Mouse (Mus musculus) myocyte (in vitro differentiated cells): ENCODE measurements around the gene Clec10a. TPM values are rescaled to one million over a fixed set of nuclear protein-coding genes. Genes with fewer than 3 reads are reported as not detected.

Experiments used
- H3K27me3 ChIP-seq: one replicate; pipeline ENCODE4 v1.6.1; 2011; ENCODE audit not compliant: control insufficient read depth, insufficient read depth, insufficient read length
- H3K36me3 ChIP-seq: one replicate; pipeline ENCODE4 v1.6.1; 2011; ENCODE audit not compliant: control insufficient read depth, insufficient read depth
- H3K4me2 ChIP-seq: one replicate; pipeline ENCODE4 v1.6.1; 2011; ENCODE audit warnings: low read depth, control low read depth
- H3K4me3 ChIP-seq: one replicate; pipeline ENCODE4 v1.5.1; 2011; ENCODE audit warnings: mild to moderate bottlenecking, control low read depth, moderate library complexity
- H3K79me2 ChIP-seq: one replicate; pipeline ENCODE4 v1.6.1; 2011; ENCODE audit not compliant: control insufficient read depth, insufficient read depth
- H3ac ChIP-seq: one replicate; pipeline ENCODE4 v1.6.1; 2011; ENCODE audit not compliant: control insufficient read depth, insufficient read length
- CEBPB ChIP-seq: IDR thresholded peaks from 2 replicates; pipeline ENCODE4 v1.6.1; 2011; ENCODE audit warnings: mild to moderate bottlenecking, moderate library complexity; ENCODE audit not compliant: poor library complexity, insufficient read depth, severe bottlenecking
- E2F4 ChIP-seq: IDR thresholded peaks from one replicate; pipeline ENCODE4 v1.6.1; 2011; ENCODE audit warnings: mild to moderate bottlenecking, control low read depth, moderate library complexity; ENCODE audit not compliant: insufficient read depth
- MAX ChIP-seq: IDR thresholded peaks from one replicate; pipeline ENCODE4 v1.6.1; 2011; ENCODE audit warnings: low read depth, mild to moderate bottlenecking, control low read depth
- MYOD1 ChIP-seq, 3 experiments: IDR thresholded peaks; one replicate each; pipeline ENCODE4 v1.6.1; 2011; ENCODE audit warnings: control low read depth in 2 of 3, low read depth in 2 of 3, mild to moderate bottlenecking in 2 of 3, moderate library complexity in 1 of 3; ENCODE audit not compliant: insufficient read length in 2 of 3, control insufficient read depth in 1 of 3
- MYOG ChIP-seq, 3 experiments: IDR thresholded peaks; one replicate each; pipeline ENCODE4 v1.6.1; 2011; ENCODE audit warnings: control low read depth in 2 of 3, low read depth in 2 of 3, mild to moderate bottlenecking in 2 of 3; ENCODE audit not compliant: insufficient read length in 2 of 3, control insufficient read depth in 1 of 3, insufficient read depth in 1 of 3
- POLR2A ChIP-seq: IDR thresholded peaks from one replicate; pipeline ENCODE4 v1.6.1; 2011; ENCODE audit warnings: low read depth, mild to moderate bottlenecking, control low read depth, moderate library complexity; ENCODE audit not compliant: insufficient read length
- POLR2AphosphoS2 ChIP-seq: IDR thresholded peaks from one replicate; pipeline ENCODE4 v1.6.1; 2011; ENCODE audit warnings: low read depth, control low read depth; ENCODE audit not compliant: insufficient read length
- REST ChIP-seq: IDR thresholded peaks from one replicate; pipeline ENCODE4 v1.6.1; 2011; ENCODE audit warnings: mild to moderate bottlenecking, control low read depth, moderate library complexity; ENCODE audit not compliant: insufficient read depth, insufficient read length
- SRF ChIP-seq: IDR thresholded peaks from one replicate; pipeline ENCODE4 v1.6.1; 2011; ENCODE audit warnings: low read depth; ENCODE audit not compliant: control insufficient read depth, insufficient read length
- TCF12 ChIP-seq: IDR thresholded peaks from one replicate; pipeline ENCODE4 v1.6.1; 2011; ENCODE audit warnings: mild to moderate bottlenecking, control low read depth; ENCODE audit not compliant: poor library complexity, insufficient read depth, severe bottlenecking
- TCF3 ChIP-seq: IDR thresholded peaks from one replicate; pipeline ENCODE4 v1.6.1; 2011; ENCODE audit warnings: low read depth, control low read depth; ENCODE audit not compliant: insufficient read length
- USF1 ChIP-seq: IDR thresholded peaks from one replicate; pipeline ENCODE4 v1.6.1; 2011; ENCODE audit warnings: low read depth, mild to moderate bottlenecking, control low read depth, moderate library complexity
- polyA plus RNA-seq: library from polyadenylated mRNA; unstranded; fragments of >200 nt; fragmentation: generic; extraction: Trizol; gene quantifications from one replicate; pipeline ENCODE4 v1.2.1, GENCODE M21; 2012; ENCODE audit warnings: missing spikeins

Gene Clec10a
- polyA plus RNA-seq, 1 experiment: 0.13 TPM

- no peaks in the 10 kb centered on the region for H3K36me3 ChIP-seq
- no peak overlapping the region for H3ac ChIP-seq
- no peaks in the 10 kb centered on the region for H3K79me2 ChIP-seq
- H3K4me2 ChIP-seq: no peak overlapping the region
- H3K27me3 ChIP-seq: no peaks in the 10 kb centered on the region
- H3K4me3 ChIP-seq: no peak overlapping the region
- TF ChIP-seq TCF12 (no peak), USF1 (no peak), MAX (no peak), MYOD1 (IDR thresholded peaks at IDR 0.05; ENCODE audit: control insufficient read depth in 1 of 3, insufficient read length in 2 of 3, low read depth in 2 of 3) (no peak), E2F4 (no peak), CEBPB (no peak), REST (no peak), MYOG (IDR thresholded peaks at IDR 0.05; ENCODE audit: control insufficient read depth in 1 of 3, insufficient read depth in 1 of 3, insufficient read length in 2 of 3, low read depth in 2 of 3) (no peak), POLR2AphosphoS2 (no peak), TCF3 (no peak)
These were observed 14.3 kb downstream of the Clec10a start for GRCm38 (mm10) chr11:70170291-70170690.

GRCm38 (mm10) chr11:70171181-70171580, 15.2 kb downstream of the Clec10a start:
- H3ac ChIP-seq: no peak overlapping the region
- no peaks in the 10 kb centered on the region for H3K79me2 ChIP-seq
- TF ChIP-seq E2F4 (no peak), CEBPB (no peak), USF1 (no peak), MYOD1 (IDR thresholded peaks at IDR 0.05; ENCODE audit: control insufficient read depth in 1 of 3, insufficient read length in 2 of 3, low read depth in 2 of 3) (no peak), TCF12 (no peak), POLR2AphosphoS2 (no peak), MYOG (IDR thresholded peaks at IDR 0.05; ENCODE audit: control insufficient read depth in 1 of 3, insufficient read depth in 1 of 3, insufficient read length in 2 of 3, low read depth in 2 of 3) (no peak)
- H3K36me3 ChIP-seq: no peaks in the 10 kb centered on the region
- H3K4me3 ChIP-seq: no peak overlapping the region
- H3K4me2 ChIP-seq: no peak overlapping the region
- no peaks in the 10 kb centered on the region for H3K27me3 ChIP-seq

GRCm38 (mm10) chr11:70171847-70172246, 15.8 kb downstream of the Clec10a start:
- H3K4me2 ChIP-seq: no peak overlapping the region
- no peaks in the 10 kb centered on the region for H3K27me3 ChIP-seq
- no peaks in the 10 kb centered on the region for H3K36me3 ChIP-seq
- H3K4me3 ChIP-seq: no peak overlapping the region
- H3ac ChIP-seq: no peak overlapping the region
- no peaks in the 10 kb centered on the region for H3K79me2 ChIP-seq
- no peak for TF ChIP-seq MAX
- no peak for TF ChIP-seq USF1
- TF ChIP-seq MYOG (IDR thresholded peaks at IDR 0.05; ENCODE audit: control insufficient read depth in 1 of 3, insufficient read depth in 1 of 3, insufficient read length in 2 of 3, low read depth in 2 of 3): no peak

GRCm38 (mm10) chr11:70172298-70172697, 16.3 kb downstream of the Clec10a start:
- TF ChIP-seq SRF (no peak), MAX (no peak), MYOG (IDR thresholded peaks at IDR 0.05; ENCODE audit: control insufficient read depth in 1 of 3, insufficient read depth in 1 of 3, insufficient read length in 2 of 3, low read depth in 2 of 3) (no peak), MYOD1 (IDR thresholded peaks at IDR 0.05; ENCODE audit: control insufficient read depth in 1 of 3, insufficient read length in 2 of 3, low read depth in 2 of 3) (no peak), CEBPB (no peak), USF1 (no peak), REST (no peak), TCF3 (no peak), POLR2AphosphoS2 (no peak), TCF12 (no peak), E2F4 (no peak), POLR2A (no peak)
- H3K27me3 ChIP-seq: no peaks in the 10 kb centered on the region
- no peak overlapping the region for H3K4me2 ChIP-seq
- no peaks in the 10 kb centered on the region for H3K36me3 ChIP-seq
- H3K79me2 ChIP-seq: no peaks in the 10 kb centered on the region
- H3ac ChIP-seq: no peak overlapping the region
- H3K4me3 ChIP-seq: no peak overlapping the region

GRCm38 (mm10) chr11:70174491-70174890, 18.5 kb downstream of the Clec10a start:
- no peak overlapping the region for H3K4me3 ChIP-seq
- TF ChIP-seq MAX (no peak), E2F4 (no peak), POLR2A (no peak), MYOG (IDR thresholded peaks at IDR 0.05; ENCODE audit: control insufficient read depth in 1 of 3, insufficient read depth in 1 of 3, insufficient read length in 2 of 3, low read depth in 2 of 3) (no peak), TCF3 (no peak), CEBPB (no peak)
- no peaks in the 10 kb centered on the region for H3K27me3 ChIP-seq
- no peaks in the 10 kb centered on the region for H3K79me2 ChIP-seq
- no peak overlapping the region for H3ac ChIP-seq
- no peaks in the 10 kb centered on the region for H3K36me3 ChIP-seq
- no peak overlapping the region for H3K4me2 ChIP-seq
